Mouse (Mus musculus) forebrain, embryonic 10.5 days (tissue): ENCODE measurements around the gene Chd8. TPM values are rescaled to one million over a fixed set of nuclear protein-coding genes. Genes with fewer than 3 reads are reported as not detected.

ENCODE experiments used
- polyA plus RNA-seq: library from polyadenylated mRNA; unstranded; fragments of >200 nt; fragmentation: Nextera tagmentation; extraction: Ambion mirVana; gene quantifications from 2 replicates; pipeline ENCODE4 v1.2.1, GENCODE M21; 2016

Chd8 gene
- polyA plus RNA-seq, 1 experiment from 2014 or later = 46.7 TPM

Other genes starting within 250 kb of the Chd8 start
- 0.63 and 0.96 TPM in 2 replicates for gene Tmem253, start 242.1 kb downstream of the Chd8 start, polyA plus RNA-seq
- 85.4 and 87.6 TPM in 2 replicates for gene Zfp219, start 237.0 kb downstream of the Chd8 start, polyA plus RNA-seq
- not detected in 2 replicates for gene Olfr221, start 215.3 kb downstream of the Chd8 start, polyA plus RNA-seq
- 894 and 948 TPM in 2 replicates for gene Hnrnpc, start 153.8 kb downstream of the Chd8 start, polyA plus RNA-seq
- 130 and 134 TPM in 2 replicates for gene Rpgrip1, start 147.1 kb downstream of the Chd8 start, polyA plus RNA-seq
- gene Supt16, start 60.4 kb downstream of the Chd8 start, polyA plus RNA-seq = 99.4 and 104 TPM in 2 replicates
- 53.4 and 56.6 TPM in 2 replicates for gene Tox4, start 21.4 kb upstream of the Chd8 start, polyA plus RNA-seq
- gene Rab2b, start 21.8 kb upstream of the Chd8 start, polyA plus RNA-seq = 22.5 and 24.0 TPM in 2 replicates
- gene Mettl3, start 47.3 kb upstream of the Chd8 start, polyA plus RNA-seq = 64.4 and 69.9 TPM in 2 replicates
- 73.2 and 82.1 TPM in 2 replicates for gene Sall2, start 71.0 kb upstream of the Chd8 start, polyA plus RNA-seq
- gene Olfr1513, start 98.6 kb upstream of the Chd8 start, polyA plus RNA-seq = not detected in 2 replicates
- 0.15 TPM in 1 of 2 replicates, not detected in the other for gene Olfr1512, start 121.4 kb upstream of the Chd8 start, polyA plus RNA-seq
- gene Olfr1511, start 139.6 kb upstream of the Chd8 start, polyA plus RNA-seq = 0.14 and 0.19 TPM in 2 replicates
- not detected in 2 replicates for gene Olfr1510, start 156.6 kb upstream of the Chd8 start, polyA plus RNA-seq
- gene Olfr1509, start 185.2 kb upstream of the Chd8 start, polyA plus RNA-seq = not detected in 2 replicates
- not detected in 2 replicates for gene Olfr1508, start 209.7 kb upstream of the Chd8 start, polyA plus RNA-seq
- gene Olfr1507, start 238.0 kb upstream of the Chd8 start, polyA plus RNA-seq = not detected in 2 replicates